Mouse (Mus musculus) layer of hippocampus, adult 2 months (tissue): ENCODE measurements around the gene Sult6b2. TPM values are rescaled to one million over a fixed set of nuclear protein-coding genes. Genes with fewer than 3 reads are reported as not detected.

ENCODE experiments used
- DNase-seq, 2 experiments: peaks; one replicate each; pipeline ENCODE4 v3.0.0; 2022; ENCODE audit warnings: low spot score in 2 of 2
- H3K27ac ChIP-seq: fragments of 200-600 bp; 2 replicates; pipeline ENCODE4 v1.8.1; 2022
- H3K4me3 ChIP-seq: fragments of 200-600 bp; 2 replicates; pipeline ENCODE4 v1.8.1; 2022; ENCODE audit warnings: mild to moderate bottlenecking
- CTCF ChIP-seq: fragments of 200-600 bp; conservative IDR thresholded peaks from 2 replicates; pipeline ENCODE4 v1.8.1; 2022; ENCODE audit warnings: antibody characterized with exemption, mild to moderate bottlenecking, moderate library complexity
- total RNA-seq, 2 experiments: library from RNA; stranded (reverse); gene quantifications; 2 replicates each; pipeline ENCODE4 v1.2.3; 2021

Sult6b2 gene
- total RNA-seq, 2 experiments from 2014 or later, result 0.15 to 0.39 TPM

- Histone ChIP-seq H3K4me3 (no peak overlapping the region), H3K27ac (no peak overlapping the region)
- no peak for TF ChIP-seq CTCF
- no peak for DNase-seq
Measured at GRCm38 (mm10) chr6:142781286-142781685, 23.0 kb downstream of the Sult6b2 start.

DNA sequence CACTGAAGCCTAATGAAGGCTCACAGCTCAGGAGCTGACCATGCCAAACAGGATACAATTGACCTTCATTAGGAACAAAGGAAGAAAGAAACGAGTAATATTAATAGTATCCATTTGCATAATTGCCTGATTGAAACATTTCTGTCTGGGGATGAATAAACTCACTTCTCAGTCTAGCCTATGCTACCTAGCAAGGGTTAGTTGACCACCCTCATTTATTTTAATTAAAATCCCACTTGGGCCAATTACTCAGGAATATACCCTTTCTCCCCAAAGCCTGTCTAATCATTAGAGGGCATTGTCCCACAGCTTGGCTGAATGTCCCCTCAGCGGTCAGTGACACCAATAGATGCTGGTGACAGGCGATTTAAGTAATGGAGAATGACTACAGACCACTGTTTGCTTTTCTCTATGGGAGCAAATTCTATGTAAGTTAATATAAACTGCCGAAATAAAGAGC is 23.7 kb downstream of the Sult6b2 start:
- DNase-seq, result no peak
- Histone ChIP-seq H3K4me3 (no peak overlapping the region), H3K27ac (no peak overlapping the region)
- TF ChIP-seq CTCF, result no peak

- TF ChIP-seq CTCF, result no peak
- Histone ChIP-seq H3K4me3 (no peak overlapping the region), H3K27ac (no peak overlapping the region)
- no peak for DNase-seq
Measured at GRCm38 (mm10) chr6:142779812-142780573, 24.3 kb downstream of the Sult6b2 start.

DNA sequence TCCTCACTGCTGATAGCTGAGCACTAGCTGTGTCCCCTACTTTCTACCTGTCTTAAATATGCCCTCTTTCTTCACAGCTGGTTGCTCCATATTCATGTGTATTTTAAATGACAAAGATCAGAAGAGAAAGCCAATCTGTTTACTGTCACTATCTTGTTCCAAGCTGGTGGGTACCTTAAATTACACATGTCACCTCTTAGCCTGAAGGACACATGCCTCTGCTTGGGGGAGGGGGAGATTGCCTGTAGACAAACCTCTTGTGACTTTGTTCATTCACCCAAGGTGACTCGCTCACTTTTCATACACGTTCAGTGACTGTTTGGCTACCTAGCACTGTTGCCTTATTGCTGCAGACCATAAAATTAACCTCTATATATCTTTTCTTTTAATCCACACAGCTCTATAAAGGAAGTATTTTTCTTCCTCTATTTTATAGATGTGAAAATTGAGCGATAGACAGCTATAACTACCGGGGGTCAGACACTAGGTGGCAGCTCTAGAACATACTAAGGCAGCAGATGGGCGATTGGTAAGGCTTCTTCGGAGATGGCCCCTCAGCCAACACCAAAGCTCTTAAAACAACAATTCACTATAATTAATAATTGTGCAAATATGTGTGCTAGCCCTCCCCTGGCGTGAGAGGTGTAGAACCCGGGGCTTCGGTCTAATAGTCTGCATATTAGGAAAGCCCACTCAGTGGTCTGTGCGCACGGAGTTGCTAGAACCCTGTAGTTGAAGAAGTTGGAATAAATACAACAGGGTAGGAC is 25.1 kb downstream of the Sult6b2 start:
- Histone ChIP-seq H3K27ac (no peak overlapping the region), H3K4me3 (no peak overlapping the region)
- peak; percentile 55 to 67 for DNase-seq
- peak; percentile 88 for TF ChIP-seq CTCF

DNA sequence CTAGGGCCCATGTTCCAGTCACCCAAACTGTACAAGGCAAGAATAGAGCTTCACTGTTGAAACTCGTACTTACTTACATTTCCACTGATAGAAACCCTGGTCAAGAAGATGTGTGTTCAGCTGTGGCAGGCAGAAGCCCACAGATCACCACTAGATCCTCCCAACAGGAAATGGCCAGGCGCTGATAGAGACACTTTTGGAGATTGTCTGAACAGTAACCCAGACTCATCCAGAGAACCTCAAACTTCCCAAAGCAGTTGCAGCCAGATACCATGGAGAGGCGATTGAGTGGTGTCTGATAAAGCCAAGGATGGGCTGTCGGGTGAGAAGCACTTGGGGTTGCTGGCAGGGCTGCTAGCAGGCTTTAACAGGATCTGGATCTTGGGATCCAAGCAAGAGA is 27.4 kb downstream of the Sult6b2 start:
- Histone ChIP-seq H3K4me3 (no peak overlapping the region), H3K27ac (no peak overlapping the region)
- TF ChIP-seq CTCF, result no peak
- no peak for DNase-seq

DNA sequence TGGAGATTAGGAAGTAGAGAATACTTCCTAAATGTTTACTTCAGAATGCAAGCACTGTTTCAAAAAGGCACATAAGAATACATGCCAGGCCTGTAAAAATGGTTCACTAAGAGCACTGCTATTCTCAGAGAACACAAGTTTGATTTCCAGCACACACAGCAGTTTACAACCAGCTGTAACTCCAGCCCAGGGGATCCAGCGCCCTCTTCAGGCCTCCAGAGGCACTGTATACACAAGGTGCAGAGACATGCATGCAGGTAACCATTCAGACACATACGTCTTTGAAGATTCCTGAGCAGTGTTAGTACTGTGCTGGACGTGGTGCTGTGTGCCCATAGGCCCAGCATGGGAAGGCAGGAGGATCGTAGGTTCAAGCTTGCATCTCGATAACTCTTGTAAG is 30.7 kb downstream of the Sult6b2 start:
- Histone ChIP-seq H3K27ac (no peak overlapping the region), H3K4me3 (no peak overlapping the region)
- DNase-seq, result no peak
- TF ChIP-seq CTCF, result peak; percentile 58

- TF ChIP-seq CTCF, result no peak
- Histone ChIP-seq H3K27ac (no peak overlapping the region), H3K4me3 (no peak overlapping the region)
- no peak for DNase-seq
Measured at GRCm38 (mm10) chr6:142771643-142772042, 32.7 kb downstream of the Sult6b2 start.

- no peak for DNase-seq
Measured at GRCm38 (mm10) chr6:142769896-142770295, 34.4 kb downstream of the Sult6b2 start.

DNA sequence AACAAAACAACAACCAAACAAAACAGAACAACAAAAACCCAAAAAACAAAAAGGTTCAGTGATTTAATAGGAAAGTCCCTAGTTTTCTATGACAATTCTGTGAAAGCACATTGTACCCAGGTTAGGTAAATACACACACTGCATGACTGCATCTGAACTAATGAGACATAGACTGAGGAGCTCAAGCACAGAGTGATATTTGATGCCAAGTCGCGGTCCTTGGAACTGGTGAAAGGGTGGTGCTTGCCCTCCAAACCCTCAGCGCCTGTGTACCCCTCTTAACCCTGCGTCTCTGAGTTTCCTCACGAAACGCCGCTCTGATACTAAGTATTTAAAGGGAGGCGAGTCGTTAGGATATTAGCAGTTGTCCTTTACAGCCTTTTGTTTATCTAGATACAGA is 37.0 kb downstream of the Sult6b2 start:
- H3K27ac ChIP-seq, result no peak overlapping the region
- no peak for TF ChIP-seq CTCF
- no peak overlapping the region for H3K4me3 ChIP-seq
- DNase-seq, result no peak

More at GRCm38 (mm10) chr6:142769896-142770295, 34.4 kb downstream of the Sult6b2 start:
- H3K27ac ChIP-seq, result no peak overlapping the region
- no peak for TF ChIP-seq CTCF
- no peak overlapping the region for H3K4me3 ChIP-seq

DNA sequence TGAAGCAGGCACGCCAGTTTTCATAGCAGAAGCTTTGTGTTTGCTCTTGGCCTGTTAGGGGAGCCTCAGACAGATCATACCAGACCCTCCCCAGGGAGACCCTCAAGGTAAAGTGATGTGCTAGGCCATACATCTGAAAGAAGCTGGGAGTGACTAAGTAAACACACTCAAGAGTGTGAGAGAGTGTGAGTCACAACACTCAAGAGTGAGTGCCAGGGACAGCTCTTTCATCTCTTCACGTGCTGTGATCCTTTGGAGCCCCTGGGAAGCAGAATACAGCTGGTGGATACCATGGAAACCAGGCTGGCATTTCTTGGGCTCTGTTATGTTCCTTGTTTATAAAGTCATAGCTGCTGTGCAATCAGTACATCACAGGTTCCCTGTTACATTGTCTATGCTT is 39.4 kb downstream of the Sult6b2 start:
- no peak for TF ChIP-seq CTCF
- H3K27ac ChIP-seq, result no peak overlapping the region
- no peak overlapping the region for H3K4me3 ChIP-seq
- DNase-seq, result no peak

DNA sequence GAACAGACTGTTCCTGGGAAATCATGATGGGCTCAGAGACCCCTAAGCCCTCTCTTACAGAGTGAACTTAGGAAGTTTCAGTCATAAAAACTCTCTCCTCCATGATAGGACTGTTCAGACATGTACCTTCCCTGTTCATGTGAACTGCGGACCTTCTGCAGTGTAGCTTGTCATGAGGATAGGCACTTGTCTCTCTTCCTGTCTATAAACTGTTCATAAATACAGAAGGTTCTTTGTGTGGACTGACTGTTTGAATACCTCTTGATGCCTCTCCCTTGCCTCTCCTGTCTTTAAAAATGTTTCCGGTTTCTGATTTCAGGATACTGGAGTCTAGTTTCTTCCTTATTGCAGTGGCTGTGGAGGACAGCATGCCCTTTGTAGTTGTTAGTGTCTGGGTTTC is 44.7 kb downstream of the Sult6b2 start:
- no peak for TF ChIP-seq CTCF
- H3K4me3 ChIP-seq, result no peak overlapping the region
- no peak for DNase-seq
- no peak overlapping the region for H3K27ac ChIP-seq

- no peak overlapping the region for H3K27ac ChIP-seq
- TF ChIP-seq CTCF, result no peak
- no peak overlapping the region for H3K4me3 ChIP-seq
- no peak for DNase-seq
Measured at GRCm38 (mm10) chr6:142758562-142758961, 45.7 kb downstream of the Sult6b2 start.

GRCm38 (mm10) chr6:142757976-142758375 is 46.3 kb downstream of the Sult6b2 start:
- H3K4me3 ChIP-seq, result peak overlapping the region; percentile 91
- no peak for TF ChIP-seq CTCF
- DNase-seq, result no peak
- peak overlapping the region; percentile 89 for H3K27ac ChIP-seq
